Mouse (Mus musculus): ENCODE measurements at regions not wholly inside any gene's neighbourhood (a gene's known extent, or its start where the extent isn't known, plus 50 kb on each side); places are given as distances from the start of the nearest gene placed in this dataset.
"Not testable (repeated sequence)": the region's sequence is repeated elsewhere in the genome, so short reads cannot be mapped to it uniquely, and the experiment has no call there.

DNA sequence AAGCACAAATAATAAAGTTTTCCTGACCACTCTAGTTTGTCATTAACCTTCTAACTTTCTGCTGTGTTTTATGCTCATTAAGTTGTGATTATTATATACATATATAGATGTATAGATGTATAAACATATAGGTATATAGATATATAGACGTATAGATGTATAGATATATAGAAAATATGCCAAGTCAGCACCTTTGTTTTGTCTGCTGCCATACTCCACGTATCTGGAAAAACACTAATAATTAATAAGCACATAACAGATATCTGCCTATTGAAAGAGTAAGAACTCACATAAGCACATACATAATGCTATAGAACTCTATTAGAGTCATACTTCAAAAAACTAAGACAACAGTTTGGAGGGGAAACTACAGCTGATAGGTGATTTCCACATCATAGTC lies 161.3 kb upstream of the Gap43 start:
- no peaks in the 10 kb centered on the region for H3K9me3 ChIP-seq
- no peaks in the 10 kb centered on the region for H3K27me3 ChIP-seq (replicated peaks)
- ATAC-seq (ENCODE audit: insufficient read depth, low FRiP score, low read depth): no peak
- 82% methylated on average over 2 of the region's 2 CpGs for WGBS
- no peaks in the 10 kb centered on the region for H3K36me3 ChIP-seq
- H3K27ac ChIP-seq: no peak overlapping the region
- H3K4me3 ChIP-seq (replicated peaks): no peak overlapping the region
- H3K4me2 ChIP-seq: no peak overlapping the region
- no peak overlapping the region for H3K9ac ChIP-seq
- no peaks in the 10 kb centered on the region for H3K4me1 ChIP-seq

DNA sequence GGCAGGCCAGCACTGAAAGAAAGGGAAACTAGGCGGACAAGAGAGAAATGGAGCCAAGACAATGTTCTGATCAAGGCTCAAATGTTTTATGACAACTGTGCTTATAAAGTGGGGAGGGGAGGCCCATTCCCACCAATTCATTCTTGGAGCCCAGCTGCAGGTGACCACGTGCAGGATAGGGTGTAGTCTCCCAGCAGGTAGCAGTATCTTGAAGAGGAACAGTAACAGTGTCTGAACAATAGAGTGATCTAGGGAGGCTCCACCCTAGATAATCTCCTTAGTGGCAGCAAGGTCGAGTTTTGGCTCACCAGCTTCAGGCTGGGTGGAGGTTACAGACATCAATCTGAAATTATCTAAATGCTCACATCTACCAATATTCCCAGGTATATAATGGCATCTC lies 160.7 kb upstream of the Gap43 start:
- H3K9ac ChIP-seq; H3K27me3 ChIP-seq (replicated peaks); ATAC-seq (ENCODE audit: insufficient read depth, low FRiP score, low read depth); H3K4me3 ChIP-seq (replicated peaks); H3K4me2 ChIP-seq; H3K9me3 ChIP-seq; H3K4me1 ChIP-seq; H3K36me3 ChIP-seq; H3K27ac ChIP-seq: not testable (repeated sequence)
- WGBS: 41% methylated on average over 3 of the region's 3 CpGs

DNA sequence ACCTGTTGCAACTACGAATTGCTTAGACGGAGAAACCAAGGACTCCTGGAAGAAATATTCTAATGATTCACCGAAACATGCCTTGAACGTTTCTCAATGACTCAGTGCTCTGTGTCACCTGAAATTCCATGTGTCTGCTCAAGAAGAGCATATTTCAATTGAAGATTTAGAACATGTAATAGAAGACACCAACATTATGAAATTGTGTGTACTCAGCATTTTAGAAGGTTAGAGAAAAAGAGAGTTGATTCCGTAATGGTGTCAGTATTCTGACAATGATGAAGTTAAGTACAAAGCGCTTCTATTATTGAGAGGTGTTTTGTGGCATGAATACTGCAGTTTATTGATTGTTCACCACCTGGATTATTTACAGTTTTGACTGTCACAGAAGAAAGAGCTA lies 159.1 kb upstream of the Gap43 start:
- ATAC-seq (ENCODE audit: insufficient read depth, low FRiP score, low read depth): no peak

DNA sequence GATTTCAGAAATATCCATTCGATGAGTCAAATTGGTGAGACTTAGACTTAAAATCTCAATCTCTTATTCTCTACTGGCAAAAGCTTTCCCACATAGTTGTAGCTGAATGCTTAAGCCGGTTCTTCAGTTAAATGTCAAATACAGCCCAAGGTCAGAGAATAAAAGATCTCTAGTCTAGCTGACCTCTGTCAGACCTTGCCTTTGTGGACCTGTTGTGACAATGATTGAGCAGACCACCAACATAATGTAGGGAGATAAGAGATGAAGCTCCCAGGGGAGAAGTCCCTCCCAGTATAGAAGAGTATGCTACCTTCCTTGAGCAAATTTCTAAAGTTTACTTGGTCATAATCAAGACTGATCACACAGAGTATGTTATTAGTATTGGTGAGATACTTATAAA lies 157.9 kb upstream of the Gap43 start:
- H3K4me1 ChIP-seq: no peaks in the 10 kb centered on the region
- H3K9ac ChIP-seq: no peak overlapping the region
- H3K27me3 ChIP-seq (replicated peaks): no peaks in the 10 kb centered on the region
- no peaks in the 10 kb centered on the region for H3K36me3 ChIP-seq
- no peaks in the 10 kb centered on the region for H3K9me3 ChIP-seq
- H3K27ac ChIP-seq: no peak overlapping the region
- H3K4me3 ChIP-seq (replicated peaks): no peak overlapping the region
- WGBS: 56% methylated on average over 2 of the region's 2 CpGs
- no peak overlapping the region for H3K4me2 ChIP-seq
- ATAC-seq (ENCODE audit: insufficient read depth, low FRiP score, low read depth): no peak

More for the DNA sequence above, 159.1 kb upstream of the Gap43 start:
- Histone ChIP-seq H3K4me1 (no peaks in the 10 kb centered on the region), H3K36me3 (no peaks in the 10 kb centered on the region), H3K9me3 (no peaks in the 10 kb centered on the region), H3K27ac (no peak overlapping the region), H3K4me3 (replicated peaks) (no peak overlapping the region), H3K27me3 (replicated peaks) (no peaks in the 10 kb centered on the region), H3K9ac (no peak overlapping the region), H3K4me2 (no peak overlapping the region)
- WGBS: 80% methylated on average over 6 of the region's 6 CpGs

DNA sequence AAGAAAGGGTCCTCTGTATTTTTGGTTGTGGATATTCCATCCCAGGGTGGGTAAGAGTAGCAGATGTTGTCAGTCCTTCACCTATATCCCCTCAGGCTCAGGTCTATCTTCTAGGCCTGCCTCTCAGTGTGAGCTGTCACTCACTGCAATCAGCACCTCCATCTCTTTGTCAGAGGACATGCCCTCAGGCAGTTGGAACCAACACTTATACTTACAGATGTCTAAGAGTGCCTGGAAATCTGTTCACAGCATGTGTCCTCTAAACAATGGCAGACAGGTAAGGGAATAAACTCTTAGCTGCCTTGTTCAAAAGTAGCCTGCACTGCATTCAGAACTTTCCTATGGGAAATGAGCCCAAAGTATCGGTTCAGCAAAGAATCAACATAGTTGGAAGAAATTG lies 153.1 kb upstream of the Gap43 start:
- 82% methylated on average over 1 of the region's 1 CpGs for WGBS
- no peaks in the 10 kb centered on the region for H3K36me3 ChIP-seq
- ATAC-seq (ENCODE audit: insufficient read depth, low FRiP score, low read depth): no peak

DNA sequence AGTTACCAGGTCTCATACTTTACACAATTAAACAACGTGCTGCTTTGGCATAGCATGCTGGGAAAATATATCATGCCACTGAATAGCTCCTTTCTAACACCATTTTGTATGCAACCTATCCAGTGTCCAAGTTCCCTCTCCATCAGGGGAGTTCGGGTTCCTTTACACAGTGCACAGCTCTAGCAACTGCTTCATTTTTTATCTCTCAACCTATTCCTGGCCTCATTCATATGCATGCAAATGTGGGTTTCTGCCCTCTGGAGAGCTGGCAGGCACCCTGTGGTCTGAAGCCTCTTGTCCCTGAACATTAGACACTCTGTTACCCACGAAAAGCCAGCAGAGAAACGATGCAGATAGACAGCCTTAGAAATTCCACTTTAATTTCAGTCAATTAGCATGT lies 148.3 kb upstream of the Gap43 start:
- Histone ChIP-seq H3K27ac (no peak overlapping the region), H3K4me3 (replicated peaks) (no peak overlapping the region), H3K4me1 (no peaks in the 10 kb centered on the region), H3K4me2 (no peak overlapping the region), H3K36me3 (no peaks in the 10 kb centered on the region), H3K9me3 (no peaks in the 10 kb centered on the region), H3K27me3 (replicated peaks) (no peaks in the 10 kb centered on the region), H3K9ac (no peak overlapping the region)
- WGBS: 68% methylated on average over 4 of the region's 4 CpGs
- no peak for ATAC-seq (ENCODE audit: insufficient read depth, low FRiP score, low read depth)

More for the DNA sequence above, 153.1 kb upstream of the Gap43 start:
- Histone ChIP-seq H3K27ac (no peak overlapping the region), H3K4me2 (no peak overlapping the region), H3K9me3 (no peaks in the 10 kb centered on the region), H3K4me1 (no peaks in the 10 kb centered on the region), H3K27me3 (replicated peaks) (no peaks in the 10 kb centered on the region), H3K4me3 (replicated peaks) (no peak overlapping the region), H3K9ac (no peak overlapping the region)

DNA sequence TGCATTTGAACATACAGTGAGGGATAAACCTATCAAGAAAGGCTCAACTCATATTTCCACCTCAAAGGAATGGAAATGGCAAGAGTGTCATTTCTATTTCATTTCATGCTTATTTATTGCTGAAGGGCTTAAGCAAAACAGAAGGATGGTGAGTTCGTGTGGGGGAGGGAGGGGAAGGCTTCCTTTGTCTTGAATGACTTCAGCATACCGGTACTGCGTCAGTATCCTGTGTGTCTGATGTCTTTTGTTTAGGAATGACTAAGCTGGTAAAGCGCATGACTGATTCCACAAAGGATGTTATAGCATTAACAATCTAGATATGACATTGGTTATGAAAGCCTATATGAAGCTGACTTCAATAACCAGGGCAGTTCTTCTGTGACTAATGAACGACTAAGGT lies 139.5 kb upstream of the Gap43 start:
- Histone ChIP-seq H3K27ac (no peak overlapping the region), H3K9me3 (no peaks in the 10 kb centered on the region), H3K4me2 (no peak overlapping the region), H3K4me1 (no peaks in the 10 kb centered on the region), H3K4me3 (replicated peaks) (no peak overlapping the region), H3K27me3 (replicated peaks) (no peaks in the 10 kb centered on the region), H3K9ac (no peak overlapping the region), H3K36me3 (no peaks in the 10 kb centered on the region)
- no peak for ATAC-seq (ENCODE audit: insufficient read depth, low FRiP score, low read depth)
- WGBS: 63% methylated on average over 5 of the region's 5 CpGs

DNA sequence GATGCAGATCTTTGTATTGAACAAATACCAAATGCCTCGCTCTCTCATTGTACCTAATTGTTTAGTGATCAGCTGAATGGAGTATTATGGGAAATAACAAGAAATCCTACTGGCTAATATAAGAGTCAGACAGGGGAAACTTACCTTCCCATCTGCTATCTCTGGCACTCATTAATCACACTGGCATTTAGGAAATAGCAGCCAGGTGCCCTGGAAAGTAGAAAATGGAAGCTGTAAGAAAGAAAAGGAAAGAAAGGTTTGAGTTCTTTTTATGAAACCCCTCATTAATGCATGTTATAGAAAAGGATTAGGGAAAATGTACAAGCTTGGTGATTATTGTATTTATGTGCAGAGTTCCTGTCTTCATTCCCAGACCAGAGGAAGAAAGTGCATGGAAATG lies 126.5 kb upstream of the Gap43 start:
- Histone ChIP-seq H3K9me3 (no peaks in the 10 kb centered on the region), H3K4me2 (no peak overlapping the region), H3K36me3 (no peaks in the 10 kb centered on the region), H3K4me3 (replicated peaks) (no peak overlapping the region), H3K9ac (no peak overlapping the region), H3K4me1 (no peaks in the 10 kb centered on the region), H3K27ac (no peak overlapping the region), H3K27me3 (replicated peaks) (no peaks in the 10 kb centered on the region)
- 80% methylated on average over 1 of the region's 1 CpGs for WGBS
- no peak for ATAC-seq (ENCODE audit: insufficient read depth, low FRiP score, low read depth)

DNA sequence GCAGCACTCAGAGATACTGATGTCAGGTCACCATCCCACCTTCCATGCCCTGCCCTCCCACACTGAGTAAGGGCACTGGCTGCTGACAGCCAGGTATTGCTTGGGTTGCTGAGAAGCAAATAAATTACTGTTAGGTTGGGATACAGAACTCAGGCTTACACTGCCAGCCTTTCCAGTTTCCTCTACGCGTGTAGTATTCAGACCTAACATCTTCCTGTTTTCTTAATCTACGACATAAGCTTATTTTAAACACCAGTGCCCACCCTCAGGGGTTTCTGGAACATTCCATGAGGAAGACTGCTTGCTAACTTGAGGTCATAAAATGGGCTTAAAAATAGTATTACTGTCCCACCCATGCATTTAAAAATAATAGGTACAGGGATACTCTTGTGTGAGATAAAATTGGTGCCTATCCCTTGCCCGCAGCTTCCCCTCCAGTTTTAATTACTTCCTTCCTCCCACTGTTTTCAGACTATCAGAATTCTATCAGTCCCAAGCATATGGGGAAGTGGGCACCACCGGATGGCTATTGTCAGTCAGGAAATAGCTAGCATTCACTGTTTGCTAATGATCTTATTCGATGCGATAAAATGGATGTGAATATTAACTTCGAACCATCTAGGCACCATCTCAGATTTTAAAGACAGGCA lies 116.0 kb upstream of the Gap43 start:
- Histone ChIP-seq H3K4me3 (replicated peaks) (no peak overlapping the region), H3K4me1 (no peaks in the 10 kb centered on the region), H3K27me3 (replicated peaks) (no peaks in the 10 kb centered on the region), H3K36me3 (no peaks in the 10 kb centered on the region), H3K27ac (no peak overlapping the region), H3K9ac (no peak overlapping the region), H3K9me3 (no peaks in the 10 kb centered on the region), H3K4me2 (no peak overlapping the region)
- no peak for ATAC-seq (ENCODE audit: insufficient read depth, low FRiP score, low read depth)
- WGBS: 76% methylated on average over 8 of the region's 8 CpGs

DNA sequence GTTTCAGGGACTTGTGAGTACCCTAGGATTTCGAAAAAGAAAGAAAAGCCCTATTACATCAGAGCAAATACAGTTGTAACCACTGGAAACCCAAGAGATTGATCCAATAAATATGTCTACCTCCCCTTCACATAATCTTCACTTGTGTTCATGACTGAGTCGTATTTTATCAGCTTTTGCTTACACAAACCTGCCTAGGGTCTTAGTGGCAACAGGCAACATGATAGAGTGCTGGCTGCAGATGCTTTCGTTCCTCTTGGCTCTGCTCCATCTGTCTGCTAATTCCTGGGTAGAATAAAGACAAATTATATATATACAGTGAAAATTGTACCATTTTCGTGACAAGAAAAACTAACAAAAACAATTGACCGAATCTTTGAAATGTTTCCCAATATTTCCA lies 112.9 kb upstream of the Gap43 start:
- WGBS: 44% methylated on average over 5 of the region's 5 CpGs
- H3K4me1 ChIP-seq: no peaks in the 10 kb centered on the region
- no peak overlapping the region for H3K4me2 ChIP-seq
- no peaks in the 10 kb centered on the region for H3K9me3 ChIP-seq
- H3K36me3 ChIP-seq: no peaks in the 10 kb centered on the region
- ATAC-seq (ENCODE audit: insufficient read depth, low FRiP score, low read depth): no peak
- H3K27me3 ChIP-seq (replicated peaks): no peaks in the 10 kb centered on the region
- H3K4me3 ChIP-seq (replicated peaks): no peak overlapping the region
- no peak overlapping the region for H3K27ac ChIP-seq
- H3K9ac ChIP-seq: no peak overlapping the region

DNA sequence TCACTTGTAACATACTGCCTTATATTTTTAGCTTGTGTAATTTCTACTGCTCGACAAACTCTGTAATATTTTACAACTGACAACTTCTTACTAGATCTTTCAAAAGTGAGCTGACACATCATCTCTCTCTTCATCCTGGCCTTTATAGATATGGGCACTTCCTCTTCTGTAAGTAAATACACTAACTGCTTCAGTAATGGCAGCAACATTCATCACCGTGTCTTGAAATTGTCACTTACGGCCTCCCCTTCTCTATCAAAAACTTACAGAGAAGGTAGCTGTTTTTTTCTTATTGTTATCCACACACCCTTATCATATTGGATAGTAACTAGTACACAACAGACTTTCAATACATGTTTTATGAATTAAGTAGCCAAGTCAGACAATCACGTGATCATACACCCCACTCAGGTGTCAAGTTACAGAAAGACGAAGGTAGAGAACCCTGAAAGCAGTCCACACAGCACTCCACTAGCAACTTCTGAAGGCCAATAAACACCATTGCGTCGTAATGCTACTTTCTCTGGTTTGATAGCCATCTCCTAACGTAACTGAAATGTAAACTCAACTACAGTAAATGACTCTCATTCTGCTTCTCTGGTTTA lies 109.5 kb upstream of the Gap43 start:
- no peak overlapping the region for H3K4me2 ChIP-seq
- H3K9me3 ChIP-seq: no peaks in the 10 kb centered on the region
- no peaks in the 10 kb centered on the region for H3K4me1 ChIP-seq
- H3K27me3 ChIP-seq (replicated peaks): no peaks in the 10 kb centered on the region
- 72% methylated on average over 8 of the region's 8 CpGs for WGBS
- no peak for ATAC-seq (ENCODE audit: insufficient read depth, low FRiP score, low read depth)
- H3K36me3 ChIP-seq: no peaks in the 10 kb centered on the region
- no peak overlapping the region for H3K4me3 ChIP-seq (replicated peaks)
- no peak overlapping the region for H3K27ac ChIP-seq
- H3K9ac ChIP-seq: no peak overlapping the region

DNA sequence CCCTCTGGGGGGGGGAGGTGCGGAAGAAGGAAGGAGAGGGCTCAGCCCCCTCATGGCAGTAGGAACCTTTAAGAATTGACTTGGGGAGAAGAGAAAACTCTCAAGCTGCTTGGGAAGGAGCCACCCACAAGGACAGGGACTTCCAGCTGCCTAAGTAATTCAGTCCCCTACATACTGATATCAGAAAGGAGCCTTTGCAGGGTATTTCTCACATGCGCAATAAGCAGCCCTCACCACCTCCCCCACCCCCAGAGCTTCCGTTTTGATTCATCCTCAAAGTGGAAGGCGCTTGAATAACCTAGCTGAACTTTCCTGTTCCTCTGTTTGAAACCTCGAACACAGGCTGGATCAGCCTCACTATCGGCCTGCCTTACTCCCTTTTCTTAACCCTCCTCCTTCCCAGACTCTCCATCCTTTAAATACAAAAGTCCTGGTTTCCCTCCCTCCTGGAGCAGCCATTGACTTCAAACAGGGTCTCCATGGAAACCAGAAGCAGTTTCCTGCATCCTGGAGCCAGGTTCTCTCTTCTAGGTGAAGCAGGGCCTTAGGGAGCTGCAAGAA lies 104.5 kb upstream of the Gap43 start:
- ATAC-seq (ENCODE audit: insufficient read depth, low FRiP score, low read depth): no peak
- H3K27me3 ChIP-seq (replicated peaks): no peaks in the 10 kb centered on the region
- H3K4me2 ChIP-seq: no peak overlapping the region; the same call in 1 of the 2 replicates
- no peak overlapping the region for H3K4me3 ChIP-seq (replicated peaks)
- H3K36me3 ChIP-seq: no peaks in the 10 kb centered on the region
- no peak overlapping the region for H3K9ac ChIP-seq
- no peak overlapping the region for H3K27ac ChIP-seq
- H3K9me3 ChIP-seq: no peaks in the 10 kb centered on the region
- no peaks in the 10 kb centered on the region for H3K4me1 ChIP-seq
- 29% methylated on average over 6 of the region's 6 CpGs for WGBS
